Mouse (Mus musculus) macrophage (primary cell): Measurements from ENCODE around the gene Cfap52. TPM values are rescaled to one million over a fixed set of nuclear protein-coding genes. Genes with fewer than 3 reads are reported as not detected.

Source experiments
- H3K27ac ChIP-seq: fragments of 350-480 bp; formaldehyde crosslinking; 2 replicates; pipeline ENCODE4 v1.9.0; 2021
- H3K36me3 ChIP-seq: fragments of 350-480 bp; formaldehyde crosslinking; 2 replicates; pipeline ENCODE4 v1.9.0; 2021; ENCODE audit errors: inconsistent target
- H3K4me3 ChIP-seq: fragments of 350-480 bp; formaldehyde crosslinking; 2 replicates; pipeline ENCODE4 v1.9.0; 2021; ENCODE audit errors: inconsistent target
- H3K79me2 ChIP-seq: fragments of 350-480 bp; formaldehyde crosslinking; 2 replicates; pipeline ENCODE4 v1.9.0; 2021; ENCODE audit errors: inconsistent target
- WGBS: methylation state at CpG from one replicate; pipeline ENCODE4 v1.1.7; 2026; ENCODE audit warnings: inconsistent platforms; ENCODE audit not compliant: missing documents; 5-methylcytosine and 5-hydroxymethylcytosine counted together
- polyA plus RNA-seq: library from polyadenylated mRNA; stranded (reverse); fragments of 250-400 nt; gene quantifications from 3 replicates; pipeline ENCODE4 v1.2.4, GENCODE M21; 2018; ENCODE audit warnings: inconsistent platforms

Cfap52 gene
- polyA plus RNA-seq, 1 experiment from 2014 or later, result not detected

GRCm38 (mm10) chr11:67920226-67920960 is 45.1 kb downstream of the Cfap52 start:
- Histone ChIP-seq H3K27ac (no peak overlapping the region), H3K79me2 (no peaks in the 10 kb centered on the region), H3K4me3 (no peak overlapping the region), H3K36me3 (no peaks in the 10 kb centered on the region)
- 29% methylated on average over 9 of the region's 9 CpGs for WGBS

- Histone ChIP-seq H3K4me3 (no peak overlapping the region), H3K79me2 (no peaks in the 10 kb centered on the region), H3K27ac (no peak overlapping the region), H3K36me3 (no peaks in the 10 kb centered on the region)
- 33% methylated on average over 5 of the region's 5 CpGs for WGBS
Measured at GRCm38 (mm10) chr11:67919593-67919992, 45.9 kb downstream of the Cfap52 start.

- Histone ChIP-seq H3K36me3 (no peaks in the 10 kb centered on the region), H3K27ac (no peak overlapping the region), H3K4me3 (no peak overlapping the region), H3K79me2 (no peaks in the 10 kb centered on the region)
- 77% methylated on average over 3 of the region's 3 CpGs for WGBS
Measured at GRCm38 (mm10) chr11:67917126-67917525, 48.3 kb downstream of the Cfap52 start.

- H3K4me3 ChIP-seq, result no peak overlapping the region
- no peak overlapping the region for H3K27ac ChIP-seq
- no peaks in the 10 kb centered on the region for H3K79me2 ChIP-seq
- H3K36me3 ChIP-seq, result no peaks in the 10 kb centered on the region
- 79% methylated on average over 5 of the region's 5 CpGs for WGBS
Measured at GRCm38 (mm10) chr11:67911074-67911473, 54.4 kb downstream of the Cfap52 start.

- Histone ChIP-seq H3K36me3 (no peaks in the 10 kb centered on the region), H3K79me2 (no peaks in the 10 kb centered on the region), H3K4me3 (no peak overlapping the region), H3K27ac (no peak overlapping the region)
- WGBS, result 83% methylated on average over 4 of the region's 4 CpGs
Measured at GRCm38 (mm10) chr11:67903756-67904155, 61.7 kb downstream of the Cfap52 start.

GRCm38 (mm10) chr11:67897064-67897560 is 68.3 kb downstream of the Cfap52 start:
- H3K79me2 ChIP-seq, result no peaks in the 10 kb centered on the region
- no peak overlapping the region for H3K27ac ChIP-seq
- whole genome bisulfite sequencing, result 53% methylated on average over 8 of the region's 8 CpGs
- H3K4me3 ChIP-seq, result no peak overlapping the region
- no peaks in the 10 kb centered on the region for H3K36me3 ChIP-seq

- WGBS, result 88% methylated on average over 7 of the region's 7 CpGs
- no peak overlapping the region for H3K4me3 ChIP-seq
- H3K36me3 ChIP-seq, result no peaks in the 10 kb centered on the region
- H3K79me2 ChIP-seq, result no peaks in the 10 kb centered on the region
- H3K27ac ChIP-seq, result no peak overlapping the region
Measured at GRCm38 (mm10) chr11:67895641-67896040, 69.8 kb downstream of the Cfap52 start.

- H3K79me2 ChIP-seq, result no peaks in the 10 kb centered on the region
- WGBS, result 80% methylated on average over 5 of the region's 5 CpGs
- H3K36me3 ChIP-seq, result no peaks in the 10 kb centered on the region
- no peak overlapping the region for H3K27ac ChIP-seq
- H3K4me3 ChIP-seq, result no peak overlapping the region
Measured at GRCm38 (mm10) chr11:67888521-67888920, 76.9 kb downstream of the Cfap52 start.

- Histone ChIP-seq H3K27ac (no peak overlapping the region), H3K79me2 (no peaks in the 10 kb centered on the region), H3K4me3 (no peak overlapping the region), H3K36me3 (no peaks in the 10 kb centered on the region)
- 100% methylated on average over 2 of the region's 2 CpGs for WGBS
Measured at GRCm38 (mm10) chr11:67885921-67886320, 79.5 kb downstream of the Cfap52 start.

Other genes starting within 250 kb of the Cfap52 start
- not detected in 3 replicates for gene Glp2r, start 194.5 kb downstream of the Cfap52 start, polyA plus RNA-seq
- not detected in 3 replicates for gene Gsg1l2, start 191.0 kb downstream of the Cfap52 start, polyA plus RNA-seq
- not detected in 3 replicates for gene Dhrs7c, start 167.5 kb downstream of the Cfap52 start, polyA plus RNA-seq
- gene Usp43, start 43.5 kb downstream of the Cfap52 start, polyA plus RNA-seq, result not detected in 3 replicates
- 30.5 to 42.2 TPM (median 37.4 TPM) in 3 replicates for gene Stx8, start 542 bp upstream of the Cfap52 start, polyA plus RNA-seq